ENCODE assay signal across 15 mouse cellular contexts in the genomic region with DNA sequence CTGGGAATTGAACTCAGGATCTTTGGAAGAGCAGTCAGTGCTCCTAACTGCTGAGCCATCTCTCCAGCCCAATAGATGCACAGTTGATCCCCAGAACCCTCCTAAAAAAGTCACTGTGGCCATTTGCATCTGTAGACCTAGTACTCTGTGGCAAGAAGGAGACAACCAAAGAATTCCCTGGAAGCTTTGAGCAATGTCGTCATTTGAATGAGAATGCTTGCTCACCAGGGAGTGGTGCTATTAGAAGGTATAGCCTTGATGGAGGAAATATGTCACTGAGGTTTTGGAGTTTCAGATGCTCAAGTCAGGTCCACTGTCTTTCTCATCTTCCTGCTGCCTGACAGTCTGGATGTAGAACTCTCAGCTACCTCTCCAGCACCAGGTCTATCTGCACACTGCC.
"Had no signal": no experiment of that assay in that cellular context is flagged by ENCODE, and none has a peak within 500 bp of the region (broad histone marks: within the 10 kb centered on the region; RNA-seq: fewer than 3 reads in every experiment).

No protein-coding gene starts in this region.

- H3K27ac ChIP-seq: neural tube, embryonic 13.5 days; neural tube, embryonic 15.5 days; stomach, embryonic 15.5 days; stomach, postnatal 0 days had no signal

- H3K27me3 ChIP-seq: neural tube, embryonic 13.5 days; neural tube, embryonic 15.5 days; stomach, embryonic 15.5 days had no signal

- H3K4me3 ChIP-seq: neural tube, embryonic 13.5 days; neural tube, embryonic 15.5 days; stomach, embryonic 15.5 days had no signal

- DNase-seq: retina, postnatal 1 day; right cerebral cortex, postnatal 14 days; right cerebral cortex, postnatal 25 days; right cerebral cortex, postnatal 4 days; spleen, adult 18-20 months; thymus, adult 18-20 months; thymus, adult 2 months; thymus, postnatal 14 days; thymus, postnatal 25 days; thymus, postnatal 36 days; thymus, postnatal 4 days had no signal

- H3K9ac ChIP-seq: neural tube, embryonic 13.5 days; neural tube, embryonic 15.5 days; stomach, embryonic 15.5 days had no signal

- H3K36me3 ChIP-seq: neural tube, embryonic 13.5 days; neural tube, embryonic 15.5 days; stomach, embryonic 15.5 days had no signal

- H3K4me1 ChIP-seq: stomach, embryonic 15.5 days had no signal

- H3K9me3 ChIP-seq: neural tube, embryonic 13.5 days; neural tube, embryonic 15.5 days; stomach, embryonic 15.5 days had no signal
